Mouse (Mus musculus) MEL (cell line): Measurements from ENCODE around the gene Zfp598.
A peak's percentile ranks its signal among the peaks of the same experiment; 100 is the strongest.

Experiments used
- CTCF ChIP-seq, 3 experiments: IDR thresholded peaks in 2 of 3; conservative IDR thresholded peaks in 1 of 3; 2 replicates each; pipeline ENCODE4 v1.5.1; 2011 to 2012; ENCODE audit warnings: low read length in 3 of 3, low read depth in 2 of 3, mild to moderate bottlenecking in 2 of 3, improper control_type of control experiment in 1 of 3, inconsistent platforms in 1 of 3, mixed read lengths in 1 of 3, moderate library complexity in 1 of 3; ENCODE audit not compliant: control insufficient read depth in 1 of 3, insufficient read depth in 1 of 3, poor library complexity in 1 of 3, severe bottlenecking in 1 of 3
- HCFC1 ChIP-seq: IDR thresholded peaks from 2 replicates; pipeline ENCODE4 v1.6.1; 2012; ENCODE audit warnings: low read depth, mild to moderate bottlenecking, inconsistent platforms, low read length, improper control_type of control experiment, moderate library complexity
- KAT2A ChIP-seq: conservative IDR thresholded peaks from 2 replicates; pipeline ENCODE4 v1.6.1; 2012; ENCODE audit warnings: low read depth, low read length, improper control_type of control experiment, inconsistent platforms
- MAX ChIP-seq: IDR thresholded peaks from 2 replicates; pipeline ENCODE4 v1.6.1; 2011; ENCODE audit warnings: low read length, improper control_type of control experiment
- MYC ChIP-seq: IDR thresholded peaks from 2 replicates; pipeline ENCODE4 v1.6.1; 2011; ENCODE audit warnings: low read depth, mild to moderate bottlenecking, low read length, improper control_type of control experiment, moderate library complexity
- POLR2A ChIP-seq, 2 experiments: IDR thresholded peaks; 2 replicates each; pipeline ENCODE4 v1.6.1; 2011 to 2012; ENCODE audit warnings: low read length in 2 of 2, mild to moderate bottlenecking in 2 of 2, control low read depth in 1 of 2, improper control_type of control experiment in 1 of 2, low read depth in 1 of 2, moderate library complexity in 1 of 2; ENCODE audit not compliant: control insufficient read depth in 1 of 2, insufficient read depth in 1 of 2, poor library complexity in 1 of 2

DNA sequence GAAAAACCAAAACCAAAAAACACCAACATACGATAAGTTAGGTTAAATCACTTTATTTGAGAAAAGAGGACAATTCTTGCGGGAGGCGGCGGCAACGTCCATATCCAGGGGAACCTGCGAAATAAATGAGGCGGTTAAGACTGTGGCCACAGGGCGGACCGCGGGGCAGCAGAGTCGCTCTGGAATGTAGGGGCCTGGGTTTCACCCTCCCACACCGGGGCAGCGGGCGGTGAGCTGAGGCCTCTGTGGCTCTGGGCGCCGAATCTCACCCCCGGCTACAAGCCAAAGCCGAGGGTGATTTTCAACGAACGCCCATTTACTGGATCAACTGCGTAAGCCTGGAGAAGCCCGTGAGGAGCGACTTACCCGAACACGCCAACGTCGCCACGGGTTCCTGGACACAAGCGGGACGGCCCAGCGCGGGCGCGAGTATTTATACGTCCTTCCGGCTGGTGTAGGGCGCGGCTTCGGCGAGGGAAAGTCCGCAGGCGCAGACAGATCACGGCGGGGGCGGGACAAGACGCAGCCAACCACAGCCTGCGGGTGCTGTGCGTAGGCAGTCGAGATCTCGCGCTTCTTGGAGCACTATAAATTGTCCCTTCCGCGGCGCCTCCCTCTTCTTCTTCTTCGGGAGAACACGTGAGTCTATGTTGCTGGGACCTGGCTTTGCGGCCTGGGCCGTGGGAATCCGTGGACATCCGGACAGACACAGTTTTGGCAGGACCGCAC, 50.2 kb downstream of the Zfp598 start:
- peak; percentile 77 to 98 for TF ChIP-seq POLR2A (IDR thresholded peaks at IDR 0.05; ENCODE audit: control insufficient read depth in 1 of 2, insufficient read depth in 1 of 2, low read depth in 1 of 2, low read length in 2 of 2, poor library complexity in 1 of 2)
- peak; percentile 92 for TF ChIP-seq MAX
- peak; percentile 95 for TF ChIP-seq HCFC1
- TF ChIP-seq CTCF (IDR thresholded peaks at IDR 0.05 in 2 of 3, conservative IDR thresholded peaks at IDR 0.05 in 1 of 3; ENCODE audit: control insufficient read depth in 1 of 3, insufficient read depth in 1 of 3, low read depth in 2 of 3, low read length in 3 of 3, poor library complexity in 1 of 3, severe bottlenecking in 1 of 3), result no peak
- TF ChIP-seq KAT2A, result peak; percentile 72
- TF ChIP-seq MYC, result peak; percentile 99
